Mouse (Mus musculus) midbrain, postnatal 0 days (tissue): ENCODE data around the gene Tgfbr3. TPM values are rescaled to one million over a fixed set of nuclear protein-coding genes. Genes with fewer than 3 reads are reported as not detected.

Experiments
- ATAC-seq: fragments of 200-750 bp; cut with Nextera tagmentation; 2 replicates; pipeline ENCODE4 v1.8.0; 2017; ENCODE audit warnings: moderate number of reproducible peaks, mild to moderate bottlenecking, moderate TSS enrichment, moderate library complexity; ENCODE audit not compliant: low FRiP score
- DNase-seq: peaks from one replicate; pipeline ENCODE4 v3.0.0-alpha.2; 2015; ENCODE audit warnings: low spot score
- H3K27ac ChIP-seq: fragments of 300-500 bp; sonication (generic); 2 replicates; pipeline ENCODE4 v1.5.1; 2014; ENCODE audit warnings: low read depth, mild to moderate bottlenecking, low read length, mixed read lengths
- H3K27me3 ChIP-seq: fragments of 300-500 bp; sonication (generic); 2 replicates; pipeline ENCODE4 v1.6.1; 2014; ENCODE audit warnings: low read length, control low read depth, mixed read lengths; ENCODE audit not compliant: insufficient read depth
- H3K36me3 ChIP-seq: fragments of 300-500 bp; sonication (generic); 2 replicates; pipeline ENCODE4 v1.6.1; 2014; ENCODE audit warnings: low read length, control low read depth, mixed read lengths; ENCODE audit not compliant: insufficient read depth
- H3K4me1 ChIP-seq: fragments of 300-500 bp; sonication (generic); 2 replicates; pipeline ENCODE4 v1.6.1; 2014; ENCODE audit warnings: mild to moderate bottlenecking, control low read depth, antibody characterized with exemption, low read length, mixed read lengths; ENCODE audit not compliant: insufficient read depth
- H3K4me2 ChIP-seq: fragments of 300-500 bp; sonication (generic); 2 replicates; pipeline ENCODE4 v1.6.1; 2014; ENCODE audit warnings: low read depth, mild to moderate bottlenecking, low read length, mixed read lengths; ENCODE audit not compliant: poor library complexity, severe bottlenecking
- H3K4me3 ChIP-seq: fragments of 300-500 bp; sonication (generic); 2 replicates; pipeline ENCODE4 v1.5.1; 2014; ENCODE audit warnings: low read depth, mild to moderate bottlenecking, low read length, moderate library complexity
- H3K9ac ChIP-seq: fragments of 300-500 bp; sonication (generic); replicated peaks from 2 replicates; pipeline ENCODE4 v1.6.1; 2014; ENCODE audit warnings: mild to moderate bottlenecking, low read length, moderate library complexity, mixed read lengths; ENCODE audit not compliant: poor library complexity, severe bottlenecking
- H3K9me3 ChIP-seq: fragments of 300-500 bp; sonication (generic); 2 replicates; pipeline ENCODE4 v1.6.1; 2016; ENCODE audit warnings: low read length, control low read depth
- CTCF ChIP-seq: IDR thresholded peaks from 2 replicates; pipeline ENCODE4 v1.5.1; 2016; ENCODE audit warnings: antibody characterized with exemption, mild to moderate bottlenecking
- WGBS: fragments of 180-500 bp; shearing (Covaris S2); extraction: QIAGEN DNeasy Blood & Tissue Kit; methylation state at CpG from one replicate; pipeline ENCODE4 v1.1.7; 2014; 5-methylcytosine and 5-hydroxymethylcytosine counted together
- polyA plus RNA-seq: library from polyadenylated mRNA; unstranded; fragments of >200 nt; fragmentation: Nextera tagmentation; extraction: Ambion mirVana; gene quantifications from 2 replicates; pipeline ENCODE4 v1.2.1, GENCODE M21; 2015
- total RNA-seq: library from RNA; depleted of rRNA; stranded (reverse); fragments of >200 nt; gene quantifications from 2 replicates; pipeline ENCODE4 v1.2.3, GENCODE M21; 2014

The Tgfbr3 gene
- total and polyA plus RNA-seq, 2 experiments from 2014 or later = 4.0 to 13.8 TPM

GRCm38 (mm10) chr5:107260708-107261495, 28.5 kb downstream of the Tgfbr3 start:
- H3K9ac ChIP-seq = no peak overlapping the region
- no peak overlapping the region for H3K4me2 ChIP-seq
- DNase-seq (no peak), ATAC-seq (no peak)
- TF ChIP-seq CTCF = no peak
- WGBS = 56% methylated on average over 10 of the region's 10 CpGs
- no peaks in the 10 kb centered on the region for H3K27me3 ChIP-seq
- H3K4me1 ChIP-seq = no peaks in the 10 kb centered on the region
- no peaks in the 10 kb centered on the region for H3K9me3 ChIP-seq
- no peak overlapping the region for H3K4me3 ChIP-seq
- H3K27ac ChIP-seq = no peak overlapping the region
- no peaks in the 10 kb centered on the region for H3K36me3 ChIP-seq

DNA sequence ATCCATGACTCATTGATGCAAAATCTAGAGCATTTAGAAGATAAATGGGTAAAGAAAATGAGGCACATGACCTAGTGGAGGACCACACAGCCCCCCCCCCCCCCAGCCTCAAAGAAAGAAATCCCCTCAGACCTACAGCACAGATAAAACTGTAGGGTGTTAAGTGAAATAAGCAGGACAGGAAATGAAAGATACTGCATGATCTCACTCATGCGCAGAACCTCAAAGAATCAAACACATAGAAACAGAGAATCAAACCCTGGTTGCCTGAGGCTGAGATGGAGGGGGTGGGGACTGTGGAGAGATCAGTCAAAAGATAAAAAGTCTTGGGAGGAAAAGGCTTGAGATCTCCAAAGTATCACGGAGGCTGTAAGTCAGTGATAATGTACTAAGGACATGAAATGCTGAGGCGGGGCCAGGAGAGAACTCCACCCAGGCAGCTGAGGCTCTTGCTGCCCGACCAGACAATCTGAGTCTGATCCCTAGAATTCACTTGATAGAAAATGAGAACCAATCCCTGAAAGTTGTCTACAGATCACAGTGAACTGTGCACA, 29.9 kb downstream of the Tgfbr3 start:
- H3K9ac ChIP-seq = no peak overlapping the region
- no peak for DNase-seq
- no peak overlapping the region for H3K4me2 ChIP-seq
- H3K36me3 ChIP-seq = no peaks in the 10 kb centered on the region
- no peaks in the 10 kb centered on the region for H3K4me1 ChIP-seq
- no peak; the same call in 1 of the 2 replicates for ATAC-seq
- H3K27ac ChIP-seq = no peak overlapping the region
- H3K9me3 ChIP-seq = no peaks in the 10 kb centered on the region
- no peaks in the 10 kb centered on the region for H3K27me3 ChIP-seq
- no peak overlapping the region for H3K4me3 ChIP-seq
- no peak for TF ChIP-seq CTCF
- 77% methylated on average over 4 of the region's 4 CpGs for WGBS

GRCm38 (mm10) chr5:107253395-107253794, 36.0 kb downstream of the Tgfbr3 start:
- 97% methylated on average over 3 of the region's 3 CpGs for WGBS
- Histone ChIP-seq H3K4me2 (no peak overlapping the region), H3K36me3 (no peaks in the 10 kb centered on the region), H3K27ac (no peak overlapping the region), H3K9ac (no peak overlapping the region), H3K4me3 (no peak overlapping the region), H3K27me3 (no peaks in the 10 kb centered on the region), H3K4me1 (no peaks in the 10 kb centered on the region), H3K9me3 (no peaks in the 10 kb centered on the region)
- DNase-seq (no peak), ATAC-seq (no peak)
- no peak for TF ChIP-seq CTCF

DNA sequence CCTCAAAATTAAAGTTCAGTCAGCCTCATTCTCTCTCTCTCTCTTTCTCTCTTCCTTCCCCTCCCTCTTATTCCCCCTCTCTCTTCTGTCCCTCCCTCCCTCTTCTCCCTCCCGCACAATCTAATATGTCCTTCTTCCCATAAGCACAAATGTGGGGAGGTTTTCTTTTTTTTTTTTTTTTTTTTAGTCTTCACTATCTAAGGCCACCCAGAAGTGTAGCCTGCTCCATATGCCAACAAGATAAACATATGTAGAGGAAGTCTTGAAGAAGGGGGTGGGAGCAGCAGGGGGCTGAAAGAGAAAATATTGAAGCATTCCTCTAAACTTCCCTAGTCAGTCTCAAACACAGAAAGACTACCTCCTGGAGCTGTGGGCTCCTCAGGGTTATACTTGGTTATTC, 37.0 kb downstream of the Tgfbr3 start:
- no peak for TF ChIP-seq CTCF
- H3K4me2 ChIP-seq = no peak overlapping the region
- ATAC-seq (no peak), DNase-seq (no peak)
- no peaks in the 10 kb centered on the region for H3K4me1 ChIP-seq
- H3K9me3 ChIP-seq = no peaks in the 10 kb centered on the region
- no peak overlapping the region for H3K27ac ChIP-seq
- WGBS = 56% methylated on average over 1 of the region's 1 CpGs
- no peak overlapping the region for H3K4me3 ChIP-seq
- no peaks in the 10 kb centered on the region for H3K27me3 ChIP-seq
- H3K36me3 ChIP-seq = no peaks in the 10 kb centered on the region
- no peak overlapping the region for H3K9ac ChIP-seq

DNA sequence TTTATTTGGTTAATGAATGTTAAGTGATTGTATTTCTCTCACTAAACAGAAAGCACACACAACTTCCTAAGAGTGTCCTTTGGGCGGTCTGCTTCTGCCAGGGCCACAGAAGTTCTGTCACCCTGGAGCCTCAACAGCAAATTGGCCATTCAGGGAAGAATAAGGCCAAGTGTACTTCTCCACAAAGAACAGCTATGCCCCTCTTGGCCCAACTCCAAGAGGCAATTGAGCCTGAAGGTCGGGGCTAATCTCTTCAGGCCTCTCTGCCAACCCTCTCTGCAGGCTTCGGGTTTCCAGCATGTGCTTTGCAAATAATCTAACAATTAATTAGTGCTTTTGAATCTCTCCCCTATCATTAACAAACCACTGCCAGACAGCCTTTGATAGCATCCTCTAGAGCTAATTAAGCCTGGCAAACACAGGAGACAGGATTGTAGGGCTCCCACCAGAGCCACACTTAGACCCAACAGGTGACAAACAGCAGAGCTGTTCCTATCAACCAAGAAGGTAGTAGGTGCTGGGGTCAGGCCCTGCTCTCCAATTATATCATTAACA, 37.6 kb downstream of the Tgfbr3 start:
- no peak for TF ChIP-seq CTCF
- Histone ChIP-seq H3K4me1 (no peaks in the 10 kb centered on the region), H3K4me2 (no peak overlapping the region), H3K27me3 (no peaks in the 10 kb centered on the region), H3K9me3 (no peaks in the 10 kb centered on the region), H3K4me3 (no peak overlapping the region), H3K27ac (no peak overlapping the region), H3K36me3 (no peaks in the 10 kb centered on the region), H3K9ac (no peak overlapping the region)
- DNase-seq (peak; percentile 91), ATAC-seq (peak; percentile 62)
- WGBS = 17% methylated on average over 3 of the region's 3 CpGs

GRCm38 (mm10) chr5:107250548-107251272, 38.7 kb downstream of the Tgfbr3 start:
- 24% methylated on average over 19 of the region's 19 CpGs for WGBS
- Histone ChIP-seq H3K9ac (no peak overlapping the region), H3K27me3 (no peaks in the 10 kb centered on the region), H3K9me3 (no peaks in the 10 kb centered on the region), H3K4me2 (no peak overlapping the region), H3K36me3 (no peaks in the 10 kb centered on the region), H3K4me3 (no peak overlapping the region), H3K27ac (no peak overlapping the region), H3K4me1 (no peaks in the 10 kb centered on the region)
- DNase-seq = no peak
- TF ChIP-seq CTCF = no peak
- no peak for ATAC-seq
